Mouse (Mus musculus) cerebellum, adult 11-12 months (tissue): ENCODE results near the gene Pcgf2.

Source experiments
- DNase-seq: peaks from one replicate; pipeline ENCODE4 v3.0.0; 2022

Pcgf2 gene

GRCm38 (mm10) chr11:97694435-97694834 is 5.9 kb downstream of the Pcgf2 start:
- no peak for DNase-seq

- DNase-seq, result peak; percentile 58
These were observed 10.4 kb downstream of the Pcgf2 start for GRCm38 (mm10) chr11:97689861-97690260.

- no peak for DNase-seq
These were observed 13.2 kb downstream of the Pcgf2 start for GRCm38 (mm10) chr11:97687061-97687460.

- DNase-seq, result no peak
These were observed 13.9 kb downstream of the Pcgf2 start for GRCm38 (mm10) chr11:97686322-97686908.

- peak; percentile 95 for DNase-seq
These were observed 14.5 kb downstream of the Pcgf2 start, which contains the start of gene Cisd3 for GRCm38 (mm10) chr11:97685613-97686321. Gene Cisd3 (plus strand): TSS chr11:97685826.

- no peak for DNase-seq
These were observed 15.5 kb downstream of the Pcgf2 start for GRCm38 (mm10) chr11:97684766-97685165.

GRCm38 (mm10) chr11:97684063-97684680 is 16.1 kb downstream of the Pcgf2 start:
- DNase-seq, result no peak

- DNase-seq, result no peak
These were observed 17.7 kb downstream of the Pcgf2 start for GRCm38 (mm10) chr11:97682504-97683055.

GRCm38 (mm10) chr11:97680430-97680829 is 19.9 kb downstream of the Pcgf2 start:
- no peak for DNase-seq

- DNase-seq, result no peak
These were observed 22.0 kb downstream of the Pcgf2 start for GRCm38 (mm10) chr11:97678301-97678700.

- no peak for DNase-seq
These were observed 22.5 kb downstream of the Pcgf2 start for GRCm38 (mm10) chr11:97677842-97678241.

- no peak for DNase-seq
These were observed 22.9 kb downstream of the Pcgf2 start for GRCm38 (mm10) chr11:97677381-97677780.

GRCm38 (mm10) chr11:97676050-97676754 is 24.1 kb downstream of the Pcgf2 start:
- DNase-seq, result no peak

- no peak for DNase-seq
These were observed 27.1 kb downstream of the Pcgf2 start for GRCm38 (mm10) chr11:97673148-97673547.

GRCm38 (mm10) chr11:97671177-97671527 is 29.1 kb downstream of the Pcgf2 start:
- DNase-seq, result no peak

GRCm38 (mm10) chr11:97670234-97671176 is 29.8 kb downstream of the Pcgf2 start:
- DNase-seq, result peak; percentile 33

GRCm38 (mm10) chr11:97669829-97670228 is 30.5 kb downstream of the Pcgf2 start:
- peak; percentile 55 for DNase-seq

- peak; percentile 42 for DNase-seq
These were observed 31.0 kb downstream of the Pcgf2 start for GRCm38 (mm10) chr11:97669268-97669667.

GRCm38 (mm10) chr11:97668160-97668559 is 32.1 kb downstream of the Pcgf2 start:
- DNase-seq, result peak; percentile 32

- DNase-seq, result peak; percentile 43
These were observed 33.5 kb downstream of the Pcgf2 start for GRCm38 (mm10) chr11:97666794-97667193.

GRCm38 (mm10) chr11:97666221-97666620 is 34.1 kb downstream of the Pcgf2 start:
- no peak for DNase-seq

GRCm38 (mm10) chr11:97665431-97665830 is 34.9 kb downstream of the Pcgf2 start:
- peak; percentile 54 for DNase-seq
